Mouse (Mus musculus): Measurements from ENCODE around the gene Brd1. TPM values are rescaled to one million over a fixed set of nuclear protein-coding genes. Genes with fewer than 3 reads are reported as not detected.

Gene Brd1
- 97.6 to 106 TPM (median 101 TPM) in 4 replicates for total RNA-seq (2023; ENCODE audit: inconsistent age)

GRCm38 (mm10) chr15:88733834-88734571 lies at the start of gene Brd1:
Gene Brd1 (minus strand): TSS chr15:88734233.

GRCm38 (mm10) chr15:88751564-88752402 lies 17.8 kb upstream of the Brd1 start, which contains the start of gene Zbed4:
Gene Zbed4 (plus strand): TSS chr15:88751660.

Other genes with a start within 250 kb of the Brd1 start
- not detected in 4 replicates for gene Zdhhc25, start 133.9 kb downstream of the Brd1 start, total RNA-seq (2023; ENCODE audit: inconsistent age)
- 27.1 to 36.7 TPM (median 31.5 TPM) in 4 replicates for gene Zbed4, start 17.4 kb upstream of the Brd1 start, total RNA-seq (2023; ENCODE audit: inconsistent age)
- gene Alg12, start 85.1 kb upstream of the Brd1 start, total RNA-seq (2023; ENCODE audit: inconsistent age), result 18.7 to 21.8 TPM (median 19.5 TPM) in 4 replicates
- 32.0 to 50.7 TPM (median 36.5 TPM) in 4 replicates for gene Creld2, start 85.4 kb upstream of the Brd1 start, total RNA-seq (2023; ENCODE audit: inconsistent age)
- 99.0 to 122 TPM (median 117 TPM) in 4 replicates for gene Pim3, start 128.0 kb upstream of the Brd1 start, total RNA-seq (2023; ENCODE audit: inconsistent age)
- not detected in 4 replicates for gene Ttll8, start 220.2 kb upstream of the Brd1 start, total RNA-seq (2023; ENCODE audit: inconsistent age)
- not detected in 4 replicates for gene Mlc1, start 244.8 kb upstream of the Brd1 start, total RNA-seq (2023; ENCODE audit: inconsistent age)
- not detected in 4 replicates for gene Mov10l1, start 248.7 kb upstream of the Brd1 start, total RNA-seq (2023; ENCODE audit: inconsistent age)